Mouse (Mus musculus): ENCODE measurements around the gene Msh2. TPM values are rescaled to one million over a fixed set of nuclear protein-coding genes. Genes with fewer than 3 reads are reported as not detected.

The Msh2 gene
- total RNA-seq, 2 experiments from 2014 or later: 12.1 to 13.1 TPM

Other genes starting within 250 kb of the Msh2 start
- not detected for gene Stpg4, start 244.6 kb upstream of the Msh2 start, total RNA-seq (2021)
- 100 to 1,000 TPM; 179 to 185 TPM for gene Calm2, start 225.4 kb upstream of the Msh2 start, total RNA-seq (2021)
- under 1 TPM; 0.32 to 0.48 TPM for gene Epcam, start 36.4 kb upstream of the Msh2 start, total RNA-seq (2021)
- gene Kcnk12, start 125.7 kb downstream of the Msh2 start, total RNA-seq (2021): not detected
- gene Rpl36-ps4, start 248.6 kb downstream of the Msh2 start, total RNA-seq (2021): not detected

Data from heart, postnatal 14 days (tissue).